Comparison of ENCODE assay signal across 13 mouse cellular contexts in genomic region chr2:164455421-164456190, GRCm38 (mm10). TPM values are rescaled to one million over a fixed set of nuclear protein-coding genes. Genes with fewer than 3 reads are reported as not detected.
A peak's percentile ranks its signal among the peaks of the same experiment; 100 is the strongest.
DNase-seq lines count a peak whose midpoint lies in the region; ATAC-seq and TF ChIP-seq lines count a peak whose summit lies in the region.
"Had no signal": no experiment of that assay in that cellular context is flagged by ENCODE, and none has a peak within 500 bp of the region (broad histone marks: within the 10 kb centered on the region; RNA-seq: fewer than 3 reads in every experiment).

No protein-coding gene starts in this region.

- no peak overlapping the region for H3K27ac ChIP-seq in heart, embryonic 12.5 days (ENCODE audit: poor library complexity, severe bottlenecking)

- H3K4me3 ChIP-seq in heart, embryonic 12.5 days = no peak overlapping the region
- no peak overlapping the region for H3K4me3 ChIP-seq in myocyte

- ATAC-seq in heart, embryonic 12.5 days (ENCODE audit: insufficient number of reproducible peaks, low FRiP score) = no peak

- intact Hi-C loops in left cerebral cortex, postnatal 4 days (cut with DNase I) = loop anchor here (5.0 kb wide), 1 partner anchor 38 kb away; no protein-coding TSS in a partner anchor

- H3K36me3 ChIP-seq in heart, embryonic 12.5 days = no peaks in the 10 kb centered on the region
- no peaks in the 10 kb centered on the region for H3K36me3 ChIP-seq in myocyte (ENCODE audit: control insufficient read depth, insufficient read depth)

- no peak overlapping the region for H3K4me2 ChIP-seq in heart, embryonic 12.5 days
- peak overlapping the region; percentile 71 for H3K4me2 ChIP-seq in myocyte (ENCODE audit: low read depth)

- H3K79me2 ChIP-seq in myocyte (ENCODE audit: control insufficient read depth, insufficient read depth) = no peaks in the 10 kb centered on the region

- no peak overlapping the region for H3K9ac ChIP-seq in heart, embryonic 12.5 days

- no peaks in the 10 kb centered on the region for H3K9me3 ChIP-seq in heart, embryonic 12.5 days (replicated peaks)

- H3K27me3 ChIP-seq in heart, embryonic 12.5 days (replicated peaks) = no peaks in the 10 kb centered on the region
- H3K27me3 ChIP-seq in myocyte (ENCODE audit: control insufficient read depth, insufficient read depth, insufficient read length) = no peaks in the 10 kb centered on the region

- H3K4me1 ChIP-seq in heart, embryonic 12.5 days (replicated peaks) = peaks cover 51% of the 10 kb centered on the region

- no peak overlapping the region for H3ac ChIP-seq in myocyte (ENCODE audit: control insufficient read depth, insufficient read length)

- DNase-seq in heart, adult 18-20 months = peak; percentile 76 to 86
- peak; percentile 57 to 63 for DNase-seq in adrenal gland, postnatal 36 days
- peak; percentile 43 for DNase-seq in heart, postnatal 4 days
- no peak for DNase-seq in left cerebral cortex, postnatal 4 days
- no peak for DNase-seq in layer of hippocampus, adult 9-10 months (ENCODE audit: low spot score)
- no peak for DNase-seq in retina, postnatal 1 day
- DNase-seq: cerebellum, adult 11-12 months had no signal

- no peak for TF ChIP-seq POLR2A in myocyte (IDR thresholded peaks at IDR 0.05; ENCODE audit: insufficient read length, low read depth)

- 63% methylated on average over 6 of the region's 6 CpGs for WGBS in heart, embryonic 12.5 days

TF ChIP-seq in myocyte, 11 proteins besides CTCF, POLR2A, EP300 and RAD21:
- no peak for TF ChIP-seq SRF (IDR thresholded peaks at IDR 0.05; ENCODE audit: control insufficient read depth, insufficient read length, low read depth)
- TF ChIP-seq E2F4 (IDR thresholded peaks at IDR 0.05; ENCODE audit: insufficient read depth) = no peak
- no peak for TF ChIP-seq REST (IDR thresholded peaks at IDR 0.05; ENCODE audit: insufficient read depth, insufficient read length)
- TF ChIP-seq TCF12 (IDR thresholded peaks at IDR 0.05; ENCODE audit: insufficient read depth, poor library complexity, severe bottlenecking) = no peak
- no peak for TF ChIP-seq CEBPB (IDR thresholded peaks at IDR 0.05; ENCODE audit: insufficient read depth, poor library complexity, severe bottlenecking)
- no peak for TF ChIP-seq MAX (IDR thresholded peaks at IDR 0.05; ENCODE audit: low read depth)
- no peak for TF ChIP-seq TCF3 (IDR thresholded peaks at IDR 0.05; ENCODE audit: insufficient read length, low read depth)
- TF ChIP-seq USF1 (IDR thresholded peaks at IDR 0.05; ENCODE audit: low read depth) = no peak
- no peak for TF ChIP-seq POLR2AphosphoS2 (IDR thresholded peaks at IDR 0.05; ENCODE audit: insufficient read length, low read depth)
- TF ChIP-seq MYOD1 (IDR thresholded peaks at IDR 0.05; ENCODE audit: control insufficient read depth in 1 of 3, insufficient read length in 2 of 3, low read depth in 2 of 3) = no peak
- TF ChIP-seq MYOG (IDR thresholded peaks at IDR 0.05; ENCODE audit: control insufficient read depth in 1 of 3, insufficient read depth in 1 of 3, insufficient read length in 2 of 3, low read depth in 2 of 3) = no peak

RNA-seq across cellular contexts. Expression of gene Sys1, which starts 1.2 kb away (rescaled TPM):
- total RNA-seq in heart, adult 18-20 months (2021) = 10 to 100 TPM; 23.0 to 23.1 TPM
- polyA plus RNA-seq in heart, embryonic 12.5 days (2016; fragmentation: Nextera tagmentation; extraction: Ambion mirVana) = 36.4 and 40.3 TPM in 2 replicates
- 10 to 100 TPM; 28.3 to 33.2 TPM for total RNA-seq in adrenal gland, postnatal 36 days (2021)
- 10 to 100 TPM; 20.2 to 23.1 TPM for total RNA-seq in heart, postnatal 4 days (2021)
- polyA plus RNA-seq in myocyte (2012; fragmentation: generic; extraction: Trizol) = 47.6 TPM
- 10 to 100 TPM; 42.5 to 45.8 TPM for total RNA-seq in left cerebral cortex, postnatal 4 days (2021)

RNA-seq across cellular contexts. Expression of gene Gm20458, which starts 5.2 kb away (rescaled TPM):
- 10 to 100 TPM in 1 of 2 experiments, 1 to 10 TPM in 1; 3.7 to 11.1 TPM for total RNA-seq in heart, adult 18-20 months (2021)
- polyA plus RNA-seq in heart, embryonic 12.5 days (2016; fragmentation: Nextera tagmentation; extraction: Ambion mirVana) = 11.8 and 16.9 TPM in 2 replicates
- 1 to 10 TPM; 5.0 to 8.4 TPM for total RNA-seq in adrenal gland, postnatal 36 days (2021)
- total RNA-seq in heart, postnatal 4 days (2021) = 1 to 10 TPM; 2.5 to 4.3 TPM
- polyA plus RNA-seq in myocyte (2012; fragmentation: generic; extraction: Trizol) = 31.6 TPM
- 1 to 10 TPM in 1 of 2 experiments, not detected in 1; 2.9 TPM for total RNA-seq in left cerebral cortex, postnatal 4 days (2021)

RNA-seq across cellular contexts. Expression of gene Sdc4, which starts 11.9 kb away (rescaled TPM):
- total RNA-seq in heart, adult 18-20 months (2021) = 10 to 100 TPM; 18.7 to 34.2 TPM
- polyA plus RNA-seq in heart, embryonic 12.5 days (2016; fragmentation: Nextera tagmentation; extraction: Ambion mirVana) = 40.1 and 40.6 TPM in 2 replicates
- 100 to 1,000 TPM; 116 to 144 TPM for total RNA-seq in adrenal gland, postnatal 36 days (2021)
- total RNA-seq in heart, postnatal 4 days (2021) = 10 to 100 TPM; 22.1 to 25.8 TPM
- polyA plus RNA-seq in myocyte (2012; fragmentation: generic; extraction: Trizol) = 52.4 TPM
- total RNA-seq in left cerebral cortex, postnatal 4 days (2021) = 10 to 100 TPM in 1 of 2 experiments, 1 to 10 TPM in 1; 9.6 to 12.6 TPM

RNA-seq across cellular contexts. Expression of gene Trp53tg5, which starts 17.9 kb away (rescaled TPM):
- total RNA-seq in heart, adult 18-20 months (2021) = not detected
- polyA plus RNA-seq in heart, embryonic 12.5 days (2016; fragmentation: Nextera tagmentation; extraction: Ambion mirVana) = 0.19 TPM in 1 of 2 replicates, not detected in the other
- not detected for total RNA-seq in adrenal gland, postnatal 36 days (2021)
- total RNA-seq in heart, postnatal 4 days (2021) = not detected
- polyA plus RNA-seq in myocyte (2012; fragmentation: generic; extraction: Trizol) = not detected
- not detected for total RNA-seq in left cerebral cortex, postnatal 4 days (2021)
- total RNA-seq: CH12.LX; gastrocnemius, postnatal 36 days; left cerebral cortex, postnatal 10 days had no signal
- polyA plus RNA-seq: spleen, adult 2 months had no signal

RNA-seq across cellular contexts. Expression of gene Dbndd2, which starts 30.3 kb away (rescaled TPM):
- total RNA-seq in heart, adult 18-20 months (2021) = 10 to 100 TPM in 1 of 2 experiments, 1 to 10 TPM in 1; 9.4 to 10.7 TPM
- 7.3 and 11.3 TPM in 2 replicates for polyA plus RNA-seq in heart, embryonic 12.5 days (2016; fragmentation: Nextera tagmentation; extraction: Ambion mirVana)
- 10 to 100 TPM in 1 of 2 experiments, 1 to 10 TPM in 1; 8.0 to 12.5 TPM for total RNA-seq in adrenal gland, postnatal 36 days (2021)
- total RNA-seq in heart, postnatal 4 days (2021) = 10 to 100 TPM; 19.2 to 21.2 TPM
- polyA plus RNA-seq in myocyte (2012; fragmentation: generic; extraction: Trizol) = 16.4 TPM
- total RNA-seq in left cerebral cortex, postnatal 4 days (2021) = 10 to 100 TPM; 32.6 to 33.5 TPM

Comparison
In these comparisons a context has a peak if more than half of its experiments do, and no peak if none do; other contexts are left out.
1. DNase-seq: peak in heart, adult 18-20 months (2 of 2), adrenal gland, postnatal 36 days (2 of 2) and heart, postnatal 4 days (single experiment); none in left cerebral cortex, postnatal 4 days (single experiment), layer of hippocampus, adult 9-10 months (single experiment) and retina, postnatal 1 day (single experiment).